Mouse (Mus musculus) forebrain, embryonic 16.5 days (tissue): ENCODE results near the gene Trappc11. TPM values are rescaled to one million over a fixed set of nuclear protein-coding genes. Genes with fewer than 3 reads are reported as not detected.

Experiments used
- ATAC-seq: fragments of 200-750 bp; cut with Nextera tagmentation; 2 replicates; pipeline ENCODE4 v1.8.0; 2017; ENCODE audit warnings: mild to moderate bottlenecking, moderate library complexity
- H3K27ac ChIP-seq: fragments of 300-500 bp; sonication (generic); 2 replicates; pipeline ENCODE4 v1.5.1; 2014; ENCODE audit warnings: low read length, control low read depth
- H3K27me3 ChIP-seq: fragments of 300-500 bp; sonication (generic); replicated peaks from 2 replicates; pipeline ENCODE4 v1.6.1; 2014; ENCODE audit warnings: low read length; ENCODE audit not compliant: control insufficient read depth, insufficient read depth
- H3K36me3 ChIP-seq: fragments of 300-500 bp; sonication (generic); 2 replicates; pipeline ENCODE4 v1.6.1; 2014; ENCODE audit not compliant: control insufficient read depth, insufficient read depth
- H3K4me1 ChIP-seq: fragments of 300-500 bp; sonication (generic); replicated peaks from 2 replicates; pipeline ENCODE4 v1.6.1; 2014; ENCODE audit warnings: low read length; ENCODE audit not compliant: control insufficient read depth, insufficient read depth
- H3K4me2 ChIP-seq: fragments of 300-500 bp; sonication (generic); 2 replicates; pipeline ENCODE4 v1.6.1; 2014; ENCODE audit warnings: mild to moderate bottlenecking, low read length, control low read depth
- H3K4me3 ChIP-seq: fragments of 300-500 bp; sonication (generic); replicated peaks from 2 replicates; pipeline ENCODE4 v1.5.1; 2014; ENCODE audit warnings: mild to moderate bottlenecking, low read length, control low read depth
- H3K9ac ChIP-seq: fragments of 300-500 bp; sonication (generic); replicated peaks from 2 replicates; pipeline ENCODE4 v1.6.1; 2014; ENCODE audit warnings: low read depth, low read length, control low read depth
- H3K9me3 ChIP-seq: fragments of 300-500 bp; sonication (generic); 2 replicates; pipeline ENCODE4 v1.6.1; 2016; ENCODE audit warnings: low read length; ENCODE audit not compliant: control insufficient read depth
- WGBS: fragments of 180-500 bp; shearing (Covaris S2); extraction: QIAGEN DNeasy Blood & Tissue Kit; methylation state at CpG from one replicate; pipeline ENCODE4 v1.1.7; 2014; 5-methylcytosine and 5-hydroxymethylcytosine counted together
- polyA plus RNA-seq: library from polyadenylated mRNA; unstranded; fragments of >200 nt; fragmentation: Nextera tagmentation; extraction: Ambion mirVana; gene quantifications from 2 replicates; pipeline ENCODE4 v1.2.1, GENCODE M21; 2015

Trappc11 gene
- polyA plus RNA-seq, 1 experiment from 2014 or later, result 44.5 TPM

GRCm38 (mm10) chr8:47553613-47554012 is 20.3 kb upstream of the Trappc11 start:
- H3K36me3 ChIP-seq, result peaks cover 28% of the 10 kb centered on the region
- H3K9ac ChIP-seq, result no peak overlapping the region
- no peaks in the 10 kb centered on the region for H3K27me3 ChIP-seq
- no peak overlapping the region for H3K27ac ChIP-seq
- no peak for ATAC-seq
- H3K4me1 ChIP-seq, result no peaks in the 10 kb centered on the region
- no peaks in the 10 kb centered on the region for H3K9me3 ChIP-seq
- no peak overlapping the region for H3K4me2 ChIP-seq
- 86% methylated on average over 6 of the region's 6 CpGs for WGBS
- no peak overlapping the region for H3K4me3 ChIP-seq

GRCm38 (mm10) chr8:47547102-47547501 is 13.8 kb upstream of the Trappc11 start:
- Histone ChIP-seq H3K27ac (no peak overlapping the region), H3K36me3 (peaks cover 62% of the 10 kb centered on the region), H3K4me2 (no peak overlapping the region), H3K4me3 (no peak overlapping the region), H3K9ac (no peak overlapping the region), H3K27me3 (no peaks in the 10 kb centered on the region), H3K4me1 (no peaks in the 10 kb centered on the region), H3K9me3 (no peaks in the 10 kb centered on the region)
- 98% methylated on average over 10 of the region's 10 CpGs for WGBS
- no peak for ATAC-seq

DNA sequence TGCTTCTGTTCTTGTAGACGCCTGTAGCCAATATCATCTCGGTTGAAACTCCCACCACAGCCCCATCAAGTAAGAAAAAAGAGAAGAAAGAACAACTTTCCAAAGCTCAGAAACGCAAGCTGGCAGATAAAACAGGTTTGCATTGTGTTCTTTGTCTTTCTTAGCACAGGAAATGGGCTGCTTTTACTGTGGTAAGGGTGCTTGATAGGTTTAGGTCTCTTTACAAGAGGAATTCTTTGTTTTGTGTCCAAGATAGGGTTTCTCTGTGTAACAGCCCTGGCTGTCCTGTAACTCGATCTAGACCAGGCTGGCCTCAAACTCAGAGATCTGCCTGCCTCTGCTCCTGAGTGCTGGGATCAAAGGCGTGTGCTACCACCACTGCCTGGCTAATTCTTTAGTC is 10.8 kb upstream of the Trappc11 start:
- WGBS, result 95% methylated on average over 5 of the region's 5 CpGs

GRCm38 (mm10) chr8:47542746-47543145 is 9.5 kb upstream of the Trappc11 start:
- no peaks in the 10 kb centered on the region for H3K9me3 ChIP-seq
- no peak overlapping the region for H3K9ac ChIP-seq
- peaks cover 37% of the 10 kb centered on the region for H3K36me3 ChIP-seq
- no peak overlapping the region for H3K4me3 ChIP-seq
- H3K27ac ChIP-seq, result no peak overlapping the region
- H3K4me1 ChIP-seq, result no peaks in the 10 kb centered on the region
- no peak overlapping the region for H3K4me2 ChIP-seq
- ATAC-seq, result no peak
- no peaks in the 10 kb centered on the region for H3K27me3 ChIP-seq
- 96% methylated on average over 16 of the region's 16 CpGs for WGBS

More for the DNA sequence above, 10.8 kb upstream of the Trappc11 start:
- Histone ChIP-seq H3K4me3 (no peak overlapping the region), H3K9ac (no peak overlapping the region), H3K4me2 (no peak overlapping the region), H3K36me3 (peaks cover 48% of the 10 kb centered on the region), H3K4me1 (no peaks in the 10 kb centered on the region), H3K9me3 (no peaks in the 10 kb centered on the region), H3K27me3 (no peaks in the 10 kb centered on the region), H3K27ac (no peak overlapping the region)
- ATAC-seq, result no peak

DNA sequence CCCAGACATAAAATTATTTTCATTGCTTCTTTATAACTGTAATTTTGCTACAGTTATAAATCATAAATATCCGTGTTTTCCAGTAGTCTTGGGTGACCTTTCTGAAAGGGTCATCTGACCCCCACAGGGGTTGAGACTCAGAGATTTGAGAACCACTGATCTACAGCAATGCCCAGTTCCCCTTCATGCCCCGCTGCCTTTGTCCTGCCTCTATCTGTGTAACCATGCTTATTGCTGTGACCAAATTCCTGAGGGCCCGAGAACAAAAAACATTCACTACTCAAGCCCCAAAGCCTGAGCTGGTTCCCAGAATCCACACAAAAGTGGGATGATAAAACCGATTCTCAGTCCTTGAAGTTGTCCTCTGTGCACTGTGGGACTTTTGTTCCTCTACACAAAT is 5.1 kb upstream of the Trappc11 start:
- no peak overlapping the region for H3K4me3 ChIP-seq
- no peak for ATAC-seq
- H3K36me3 ChIP-seq, result peaks cover 12% of the 10 kb centered on the region; the same call in 1 of the 2 replicates
- no peaks in the 10 kb centered on the region for H3K27me3 ChIP-seq
- no peak overlapping the region for H3K9ac ChIP-seq
- WGBS, result 67% methylated on average over 4 of the region's 4 CpGs
- no peaks in the 10 kb centered on the region for H3K9me3 ChIP-seq
- no peak overlapping the region for H3K4me2 ChIP-seq
- no peak overlapping the region for H3K27ac ChIP-seq
- peaks cover 13% of the 10 kb centered on the region for H3K4me1 ChIP-seq

- 100% methylated on average over 1 of the region's 1 CpGs for WGBS
- no peak overlapping the region for H3K27ac ChIP-seq
- no peak overlapping the region for H3K4me3 ChIP-seq
- no peak overlapping the region for H3K4me2 ChIP-seq
- no peak for ATAC-seq
- H3K9ac ChIP-seq, result no peak overlapping the region
- H3K9me3 ChIP-seq, result no peaks in the 10 kb centered on the region
- no peaks in the 10 kb centered on the region for H3K27me3 ChIP-seq
- H3K4me1 ChIP-seq, result peaks cover 11% of the 10 kb centered on the region
- H3K36me3 ChIP-seq, result peaks cover 21% of the 10 kb centered on the region
Observed at GRCm38 (mm10) chr8:47528094-47528493, 5.2 kb downstream of the Trappc11 start.

DNA sequence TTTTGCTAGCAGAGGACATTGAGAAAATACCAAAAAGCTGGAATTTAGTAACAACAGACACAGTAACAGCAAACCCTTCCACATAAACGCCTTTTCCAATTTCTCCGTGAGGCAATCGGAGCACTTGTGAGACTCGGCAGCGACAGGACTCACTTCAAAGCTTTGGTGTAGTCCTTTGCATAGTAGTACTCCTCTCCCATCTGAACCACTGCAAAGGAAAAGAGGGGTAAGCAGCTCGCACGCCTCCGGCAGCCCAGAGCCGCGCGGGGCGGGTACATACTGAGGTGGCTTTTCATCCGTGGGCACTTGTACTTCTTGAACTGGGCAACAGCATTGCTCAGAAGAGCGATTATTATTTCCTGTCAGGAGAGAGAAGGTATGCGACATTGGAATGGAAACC is 19.7 kb downstream of the Trappc11 start:
- no peak overlapping the region for H3K4me3 ChIP-seq
- H3K4me2 ChIP-seq, result no peak overlapping the region
- H3K36me3 ChIP-seq, result peaks cover 41% of the 10 kb centered on the region
- no peak for ATAC-seq
- no peaks in the 10 kb centered on the region for H3K9me3 ChIP-seq
- H3K4me1 ChIP-seq, result no peaks in the 10 kb centered on the region
- H3K27me3 ChIP-seq, result no peaks in the 10 kb centered on the region
- WGBS, result 94% methylated on average over 15 of the region's 15 CpGs
- H3K9ac ChIP-seq, result no peak overlapping the region
- no peak overlapping the region for H3K27ac ChIP-seq

DNA sequence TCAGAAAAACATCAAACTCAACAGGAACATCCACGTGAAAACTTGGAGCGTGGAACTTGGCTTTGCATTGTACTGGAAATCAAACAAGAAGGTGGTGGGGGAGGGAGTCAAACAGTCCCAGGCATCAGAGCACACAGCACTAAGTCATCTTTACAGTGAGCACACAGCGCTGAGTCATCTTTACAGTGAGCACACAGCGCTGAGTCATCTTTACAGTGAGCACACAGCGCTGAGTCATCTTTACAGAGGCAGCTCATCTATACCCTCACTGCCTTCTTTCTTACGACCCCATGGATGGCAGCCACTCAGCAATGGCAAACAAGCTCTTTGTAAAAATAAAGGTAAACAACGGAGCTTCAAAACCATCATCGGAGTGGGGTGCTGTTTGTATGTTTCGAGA is 22.3 kb downstream of the Trappc11 start:
- H3K4me3 ChIP-seq, result no peak overlapping the region
- 94% methylated on average over 9 of the region's 9 CpGs for WGBS
- H3K9me3 ChIP-seq, result no peaks in the 10 kb centered on the region
- no peak overlapping the region for H3K27ac ChIP-seq
- peaks cover 36% of the 10 kb centered on the region for H3K36me3 ChIP-seq
- ATAC-seq, result no peak
- H3K4me2 ChIP-seq, result no peak overlapping the region
- no peaks in the 10 kb centered on the region for H3K4me1 ChIP-seq
- H3K27me3 ChIP-seq, result no peaks in the 10 kb centered on the region
- H3K9ac ChIP-seq, result no peak overlapping the region

GRCm38 (mm10) chr8:47505431-47505830 is 27.8 kb downstream of the Trappc11 start:
- H3K36me3 ChIP-seq, result peaks cover 19% of the 10 kb centered on the region
- 89% methylated on average over 12 of the region's 12 CpGs for WGBS
- no peaks in the 10 kb centered on the region for H3K9me3 ChIP-seq
- no peak overlapping the region for H3K4me3 ChIP-seq
- no peaks in the 10 kb centered on the region for H3K4me1 ChIP-seq
- no peak overlapping the region for H3K9ac ChIP-seq
- H3K4me2 ChIP-seq, result no peak overlapping the region
- ATAC-seq, result no peak
- no peak overlapping the region for H3K27ac ChIP-seq
- no peaks in the 10 kb centered on the region for H3K27me3 ChIP-seq

- H3K36me3 ChIP-seq, result peaks cover 14% of the 10 kb centered on the region
- ATAC-seq, result no peak
- H3K9me3 ChIP-seq, result no peaks in the 10 kb centered on the region
- 95% methylated on average over 13 of the region's 13 CpGs for WGBS
- H3K4me2 ChIP-seq, result no peak overlapping the region
- no peak overlapping the region for H3K4me3 ChIP-seq
- no peak overlapping the region for H3K9ac ChIP-seq
- no peaks in the 10 kb centered on the region for H3K27me3 ChIP-seq
- no peak overlapping the region for H3K27ac ChIP-seq
- no peaks in the 10 kb centered on the region for H3K4me1 ChIP-seq
Observed at GRCm38 (mm10) chr8:47502546-47502945, 30.7 kb downstream of the Trappc11 start.
